Mouse (Mus musculus) neural tube, embryonic 10.5 days (tissue): Measurements from ENCODE around the gene Hist1h2ab.
"Not testable (repeated sequence)": the region's sequence is repeated elsewhere in the genome, so short reads cannot be mapped to it uniquely, and the experiment has no call there.

ENCODE experiments used
- DNase-seq: peaks from one replicate; pipeline ENCODE4 v3.0.0-alpha.2; 2017; ENCODE audit warnings: low spot score; ENCODE audit errors: extremely low spot score

The Hist1h2ab gene

DNA sequence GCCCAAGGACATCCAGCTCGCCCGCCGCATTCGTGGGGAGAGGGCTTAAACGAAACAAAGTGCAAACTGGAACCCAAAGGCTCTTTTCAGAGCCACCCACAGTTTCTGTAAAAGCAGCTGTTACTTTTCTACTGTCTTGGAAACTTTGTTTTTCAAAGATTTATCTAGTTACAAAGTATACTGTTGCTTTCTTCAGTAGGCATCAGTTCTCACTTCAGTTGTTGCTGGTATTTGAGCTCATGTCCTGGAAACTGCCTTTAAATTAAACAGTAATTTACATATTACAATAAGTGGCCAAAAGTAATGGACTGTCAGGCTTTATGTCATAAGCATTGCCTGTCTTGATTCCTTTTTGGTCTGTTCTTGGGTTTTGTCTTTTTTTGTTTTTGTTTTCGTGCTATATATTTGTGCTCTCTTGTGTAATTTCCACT is 1.8 kb downstream of the Hist1h2ab start:
- no peak for DNase-seq

DNA sequence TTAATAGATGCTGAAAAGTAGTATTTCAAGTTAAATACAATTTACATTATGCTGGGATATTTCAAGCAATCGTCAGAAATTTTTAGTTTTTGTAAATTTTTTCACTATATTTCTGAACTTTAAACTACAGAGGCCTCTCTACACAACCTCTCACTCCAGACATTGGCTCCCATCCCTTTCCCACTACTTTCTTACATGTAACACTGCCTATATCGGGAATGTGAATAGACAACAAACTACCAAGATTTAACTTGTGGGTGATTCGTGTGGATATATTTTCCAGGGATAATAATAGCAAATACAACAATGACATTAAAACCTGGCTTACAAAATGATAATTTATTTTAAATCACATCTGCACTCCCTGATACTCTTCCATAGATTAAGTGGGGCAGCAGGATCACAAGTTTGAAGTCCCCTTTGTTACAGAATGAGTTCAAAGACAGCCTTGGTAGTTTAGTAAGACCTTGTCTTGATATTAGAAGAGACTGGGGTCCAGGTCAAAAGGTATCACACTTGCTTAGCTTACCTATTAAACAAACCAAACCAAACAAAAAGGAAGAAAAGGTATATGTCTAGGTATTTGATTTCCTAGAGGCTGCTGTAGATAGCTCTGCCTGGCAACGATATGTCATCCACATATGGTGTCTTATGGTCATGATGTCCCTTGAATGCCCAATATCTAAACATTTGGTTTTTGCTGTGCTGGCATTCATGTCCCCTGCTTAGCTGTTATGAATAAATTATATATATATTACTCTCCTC is 2.6 kb downstream of the Hist1h2ab start:
- DNase-seq = no peak

DNA sequence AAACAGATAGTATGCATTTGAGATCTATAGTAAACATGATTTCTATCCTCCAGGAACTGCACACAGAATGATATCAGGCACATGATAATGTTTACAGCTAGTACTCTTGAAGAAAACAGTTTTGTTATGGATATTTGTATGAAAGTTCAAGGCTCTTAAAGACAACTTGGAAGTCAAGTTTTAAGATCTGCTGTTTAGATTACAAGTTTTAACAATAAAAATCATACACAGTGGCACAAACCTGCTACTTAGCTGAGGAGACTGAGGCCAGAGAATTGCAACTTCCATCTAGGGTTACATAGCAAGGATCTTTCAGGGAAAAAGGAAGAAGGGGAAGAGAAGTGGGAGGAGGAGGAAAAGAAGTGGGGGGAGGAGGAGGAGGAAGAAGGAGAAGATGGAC is 4.1 kb downstream of the Hist1h2ab start:
- DNase-seq = no peak

DNA sequence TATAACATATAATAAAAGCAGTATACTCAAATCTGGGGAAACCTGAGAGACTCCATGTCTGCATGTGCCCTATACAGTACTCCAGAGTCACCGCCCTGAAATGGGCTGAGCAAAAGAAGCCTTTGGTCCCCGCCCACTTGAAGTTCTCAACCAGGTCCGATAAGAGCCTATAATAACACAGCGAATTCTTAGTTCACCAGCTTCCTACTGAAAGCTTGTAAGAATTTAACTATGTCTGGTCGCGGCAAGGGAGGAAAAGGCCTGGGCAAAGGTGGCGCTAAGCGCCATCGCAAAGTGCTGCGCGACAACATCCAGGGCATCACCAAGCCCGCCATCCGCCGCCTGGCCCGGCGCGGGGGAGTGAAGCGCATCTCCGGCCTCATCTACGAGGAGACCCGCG is 5.9 kb downstream of the Hist1h2ab start, which contains the start of gene Hist1h4b:
TSS of gene Hist1h4b (plus strand) at position 224 of the 400 bp plus-strand sequence.
- peak; percentile 93 for DNase-seq

DNA sequence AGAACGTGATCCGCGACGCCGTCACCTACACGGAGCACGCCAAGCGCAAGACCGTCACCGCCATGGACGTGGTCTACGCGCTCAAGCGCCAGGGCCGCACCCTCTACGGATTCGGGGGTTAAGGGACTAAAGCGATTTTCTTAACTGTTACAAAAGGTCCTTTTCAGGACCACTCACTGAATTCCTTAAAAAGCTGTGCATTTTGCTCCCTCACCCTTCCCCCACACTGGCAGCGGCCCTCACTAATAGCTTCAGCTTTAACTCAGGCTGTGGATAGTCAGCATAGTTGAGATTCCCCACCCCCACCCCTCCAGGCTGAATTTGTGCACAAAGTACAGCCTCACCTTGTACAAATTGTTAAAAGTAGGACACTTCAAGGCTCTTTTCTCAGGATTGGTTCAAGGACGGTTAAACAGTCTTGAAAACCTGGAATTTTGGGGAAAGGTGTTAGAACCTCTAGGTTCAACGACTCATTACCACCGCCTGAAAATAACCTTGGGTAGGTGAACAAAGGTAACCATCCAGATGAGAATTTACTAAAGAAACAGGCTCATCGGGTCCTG is 6.4 kb downstream of the Hist1h2ab start:
- DNase-seq = peak; percentile 63

DNA sequence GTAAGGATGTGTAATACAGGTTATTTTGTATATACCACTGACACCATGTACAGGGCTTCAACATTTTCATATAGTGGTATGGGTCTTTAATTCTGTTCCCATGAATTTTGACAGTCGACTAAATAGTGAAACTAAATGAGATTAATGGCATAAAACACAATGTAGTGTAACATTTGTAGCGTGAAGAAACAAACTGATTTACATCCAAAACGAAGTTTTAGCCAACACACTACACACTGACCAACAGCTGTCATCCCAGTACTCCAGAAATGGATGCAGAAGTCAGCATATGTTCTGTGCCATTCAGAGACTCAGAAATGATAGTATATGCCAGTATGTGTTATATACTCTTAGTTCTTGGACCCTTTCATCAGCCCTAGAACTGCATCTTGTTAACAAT is 7.0 kb downstream of the Hist1h2ab start:
- DNase-seq = no peak

DNA sequence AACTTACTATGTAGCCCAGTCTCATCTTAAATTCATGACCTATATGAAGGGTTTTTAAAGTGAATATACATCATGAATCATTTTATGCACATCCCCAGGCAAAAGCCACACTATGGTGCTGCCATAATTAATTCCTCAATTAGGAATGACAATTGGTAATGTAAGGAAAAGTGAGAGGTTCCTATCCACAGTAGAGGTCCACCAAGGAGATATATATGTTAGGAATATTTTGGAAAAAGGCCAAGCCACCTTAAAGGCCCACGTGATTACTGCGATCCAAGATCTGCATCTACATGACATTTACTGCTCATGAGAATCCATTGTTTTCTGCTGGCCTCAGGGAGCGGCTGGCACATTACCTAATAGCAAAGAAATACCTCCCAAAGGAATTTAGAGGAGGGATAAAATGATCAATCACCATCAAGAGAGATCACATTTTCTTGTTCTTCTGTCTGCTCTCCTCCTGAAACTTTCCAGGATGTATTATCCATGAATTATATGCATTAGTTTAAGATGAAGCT is 8.4 kb downstream of the Hist1h2ab start:
- DNase-seq = no peak

DNA sequence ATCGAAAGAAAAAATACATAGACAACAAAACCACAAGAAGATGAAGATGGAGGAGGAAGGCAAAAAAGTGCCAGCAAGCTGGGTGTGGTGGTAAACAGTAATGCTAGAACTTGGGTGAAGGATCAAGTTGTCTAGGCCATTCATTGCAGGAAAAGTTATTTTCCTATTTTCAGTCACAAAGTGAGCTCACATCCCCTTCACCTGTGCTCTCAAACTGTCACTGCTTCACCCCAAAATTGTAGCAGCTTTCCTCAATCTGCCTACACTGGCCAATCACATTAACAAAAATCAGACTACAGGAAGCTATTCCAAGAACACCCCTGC is 9.0 kb downstream of the Hist1h2ab start:
- no peak for DNase-seq

DNA sequence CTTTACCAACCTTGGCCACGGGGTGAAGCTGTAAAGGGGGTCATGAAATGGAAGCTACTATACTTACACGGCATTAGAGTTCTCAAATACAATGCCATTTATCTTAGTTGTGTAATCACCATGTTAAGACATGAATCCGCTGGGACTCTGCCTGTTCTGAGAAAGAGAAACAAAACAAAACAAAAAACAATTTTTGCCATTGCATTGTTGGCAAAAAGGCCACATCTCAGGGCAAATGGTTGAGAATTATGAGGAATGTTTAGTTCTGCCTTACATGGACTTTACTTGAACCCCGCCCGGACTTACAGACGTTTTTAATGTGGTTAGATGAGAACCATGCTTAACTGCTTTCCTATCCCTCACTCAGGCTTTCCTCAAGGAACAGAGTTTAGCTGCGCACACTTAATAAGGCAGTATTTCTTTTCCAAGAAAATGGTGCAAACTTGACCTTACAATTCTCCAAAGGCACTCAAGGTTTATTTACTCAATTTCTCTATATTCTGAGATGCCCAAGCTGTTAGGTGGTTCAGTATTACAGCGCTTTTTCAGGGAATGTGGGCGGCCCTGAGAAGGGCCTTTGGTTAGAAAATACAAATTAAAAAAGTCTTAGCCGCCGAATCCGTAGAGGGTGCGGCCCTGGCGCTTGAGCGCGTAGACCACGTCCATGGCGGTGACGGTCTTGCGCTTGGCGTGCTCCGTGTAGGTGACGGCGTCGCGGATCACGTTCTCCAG is 9.5 kb downstream of the Hist1h2ab start:
- DNase-seq = no peak

DNA sequence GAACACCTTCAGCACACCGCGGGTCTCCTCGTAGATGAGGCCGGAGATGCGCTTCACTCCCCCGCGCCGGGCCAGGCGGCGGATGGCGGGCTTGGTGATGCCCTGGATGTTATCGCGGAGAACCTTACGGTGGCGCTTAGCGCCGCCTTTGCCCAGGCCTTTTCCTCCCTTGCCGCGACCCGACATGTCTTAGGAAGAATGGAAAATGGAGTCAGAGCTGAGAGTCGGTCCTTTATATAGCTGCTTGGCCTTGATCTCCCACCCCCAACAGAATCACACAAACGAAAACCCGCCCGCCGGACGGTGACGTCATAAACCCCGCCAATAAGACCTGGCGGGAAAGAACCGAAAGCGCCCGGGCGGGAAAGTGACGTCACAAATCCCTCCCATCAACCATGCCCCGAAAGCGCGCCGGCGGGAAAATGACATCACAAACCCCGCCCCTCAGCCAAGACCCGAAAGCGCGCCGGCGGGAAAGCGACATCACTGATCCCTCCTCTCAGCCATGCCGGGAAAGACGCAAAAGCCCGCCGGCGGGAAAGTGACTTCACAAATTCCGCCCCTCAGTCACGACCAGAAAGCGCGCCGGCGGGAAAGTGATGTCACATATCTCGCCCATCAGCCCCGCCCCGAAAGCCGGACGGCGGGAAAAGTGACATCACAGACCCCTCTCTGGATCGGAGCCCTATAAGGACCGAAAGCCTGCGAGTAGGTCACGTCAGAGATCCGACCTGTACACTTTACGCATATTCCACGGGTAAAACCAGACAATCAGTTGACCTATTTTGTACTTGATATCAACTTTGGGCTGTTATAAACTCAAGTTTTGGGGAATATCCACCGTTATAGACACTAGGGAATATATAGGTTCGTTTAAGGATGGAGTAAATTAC is 10.3 kb downstream of the Hist1h2ab start, which contains the start of gene Hist1h4a:
TSS of gene Hist1h4a (minus strand) at position 259 of the 893 bp plus-strand sequence.
- DNase-seq = peak; percentile 99

DNA sequence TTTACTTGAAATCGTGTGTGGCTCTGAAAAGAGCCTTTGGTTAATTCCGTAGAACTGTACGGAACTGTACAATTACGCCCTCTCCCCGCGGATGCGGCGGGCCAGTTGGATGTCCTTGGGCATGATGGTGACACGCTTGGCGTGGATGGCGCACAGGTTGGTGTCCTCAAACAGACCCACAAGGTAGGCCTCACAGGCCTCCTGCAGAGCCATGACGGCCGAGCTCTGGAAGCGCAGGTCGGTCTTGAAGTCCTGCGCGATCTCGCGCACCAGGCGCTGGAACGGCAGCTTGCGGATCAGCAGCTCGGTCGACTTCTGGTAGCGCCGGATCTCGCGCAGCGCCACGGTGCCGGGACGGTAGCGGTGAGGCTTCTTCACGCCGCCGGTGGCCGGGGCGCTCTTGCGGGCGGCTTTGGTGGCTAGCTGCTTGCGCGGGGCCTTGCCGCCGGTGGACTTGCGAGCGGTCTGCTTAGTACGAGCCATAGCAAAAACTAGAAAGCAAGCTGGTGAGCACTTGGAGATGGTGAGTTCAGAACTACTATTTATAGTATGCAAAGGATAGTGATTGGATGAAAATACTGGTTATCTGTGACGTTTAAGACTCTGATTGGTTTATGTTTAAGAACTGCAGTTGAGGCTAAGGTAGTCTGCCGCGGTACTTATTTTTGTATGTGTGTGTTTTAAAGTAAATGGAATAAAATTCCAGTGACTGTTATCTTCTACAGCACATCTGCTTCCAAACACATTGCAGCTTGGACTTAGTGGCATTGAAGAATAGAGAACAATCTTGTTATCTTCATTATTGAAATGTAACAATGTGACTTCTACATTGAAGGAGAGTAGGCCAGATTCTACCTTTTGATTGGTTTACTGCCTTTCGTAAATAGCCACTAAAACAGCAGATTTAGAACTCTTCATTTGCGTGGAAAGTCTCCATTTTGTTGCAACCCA is 11.2 kb downstream of the Hist1h2ab start, which contains the start of gene Hist1h3a:
TSS of gene Hist1h3a (minus strand) at position 516 of the 951 bp plus-strand sequence.
- DNase-seq = peak; percentile 64

DNA sequence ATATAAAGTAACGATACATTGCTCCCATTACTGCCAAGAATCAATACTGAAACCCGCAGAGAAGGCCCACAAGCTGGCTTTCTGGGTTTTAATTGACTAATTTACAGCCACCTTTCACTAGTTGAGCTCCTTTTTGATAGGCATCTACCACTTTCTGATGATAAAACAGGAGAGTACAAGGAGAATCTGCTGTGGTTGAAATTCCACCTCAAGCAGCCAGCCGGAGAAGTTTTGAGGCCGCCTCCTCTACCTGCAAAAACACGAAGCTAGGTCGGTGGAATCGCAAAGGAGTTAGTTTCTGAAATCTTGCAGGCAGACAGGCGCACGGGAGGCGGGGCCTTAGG is 12.3 kb downstream of the Hist1h2ab start:
- DNase-seq = no peak

DNA sequence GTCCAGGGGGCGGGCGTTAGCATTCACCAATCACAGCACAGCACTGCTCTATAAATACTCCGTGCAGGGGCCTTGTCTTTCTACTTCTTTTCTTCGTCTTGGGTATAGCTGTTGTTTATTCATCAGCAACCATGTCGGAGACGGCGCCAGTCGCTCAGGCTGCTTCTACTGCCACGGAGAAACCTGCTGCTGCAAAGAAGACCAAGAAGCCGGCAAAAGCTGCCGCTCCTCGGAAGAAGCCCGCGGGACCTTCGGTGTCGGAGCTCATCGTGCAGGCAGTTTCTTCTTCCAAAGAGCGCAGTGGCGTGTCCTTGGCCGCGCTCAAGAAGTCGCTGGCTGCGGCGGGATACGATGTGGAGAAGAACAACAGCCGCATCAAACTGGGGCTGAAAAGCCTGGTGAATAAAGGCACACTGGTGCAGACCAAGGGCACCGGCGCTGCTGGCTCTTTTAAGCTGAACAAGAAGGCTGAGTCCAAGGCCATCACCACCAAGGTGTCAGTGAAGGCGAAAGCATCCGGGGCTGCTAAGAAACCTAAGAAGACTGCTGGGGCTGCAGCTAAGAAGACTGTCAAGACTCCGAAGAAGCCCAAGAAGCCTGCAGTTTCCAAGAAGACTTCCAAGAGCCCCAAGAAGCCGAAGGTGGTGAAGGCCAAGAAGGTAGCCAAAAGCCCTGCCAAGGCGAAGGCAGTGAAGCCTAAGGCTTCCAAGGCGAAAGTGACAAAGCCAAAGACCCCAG is 12.8 kb downstream of the Hist1h2ab start, which contains the start of gene Hist1h1a:
TSS of gene Hist1h1a (plus strand) at position 81 of the 738 bp plus-strand sequence.
- peak; percentile 89 for DNase-seq

DNA sequence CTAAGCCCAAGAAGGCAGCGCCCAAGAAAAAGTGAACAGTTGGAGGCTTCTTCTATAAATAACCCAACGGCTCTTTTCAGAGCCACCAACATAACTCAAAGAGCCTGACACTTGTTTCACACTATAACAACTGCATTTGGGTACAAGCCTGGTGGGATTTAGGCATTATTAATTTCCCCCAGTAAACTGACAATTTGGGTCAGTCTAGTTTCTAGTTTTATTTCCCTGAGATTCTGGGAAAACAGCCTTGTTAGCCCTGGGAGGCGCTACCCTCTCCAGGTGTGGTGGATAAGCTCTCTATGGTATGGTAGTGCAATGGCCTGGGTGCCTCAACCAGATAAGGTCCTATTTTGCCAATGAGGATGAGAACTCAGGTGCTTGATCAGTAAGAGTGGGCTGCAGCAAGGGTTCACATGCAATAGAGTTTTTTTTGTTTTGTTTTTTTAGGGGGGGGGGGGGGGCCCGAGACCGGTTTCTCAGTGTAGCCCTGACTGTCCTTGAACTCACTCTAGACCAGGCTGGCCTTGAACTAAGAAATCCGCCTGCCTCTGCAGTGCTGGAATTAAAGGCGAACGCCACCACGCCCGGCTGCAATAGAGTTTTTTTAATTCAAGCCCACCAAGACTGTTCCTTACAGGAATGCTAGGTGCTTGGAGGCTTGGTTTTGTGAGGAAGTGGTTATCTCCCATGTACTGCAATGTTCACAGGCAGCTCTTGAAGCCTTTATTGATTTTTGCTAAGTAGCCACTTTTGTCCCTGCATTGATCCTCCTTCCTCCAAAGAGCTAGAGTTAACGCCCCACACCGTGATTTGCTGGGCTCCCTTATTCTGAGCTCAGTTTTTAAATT is 13.6 kb downstream of the Hist1h2ab start:
- no peak for DNase-seq

DNA sequence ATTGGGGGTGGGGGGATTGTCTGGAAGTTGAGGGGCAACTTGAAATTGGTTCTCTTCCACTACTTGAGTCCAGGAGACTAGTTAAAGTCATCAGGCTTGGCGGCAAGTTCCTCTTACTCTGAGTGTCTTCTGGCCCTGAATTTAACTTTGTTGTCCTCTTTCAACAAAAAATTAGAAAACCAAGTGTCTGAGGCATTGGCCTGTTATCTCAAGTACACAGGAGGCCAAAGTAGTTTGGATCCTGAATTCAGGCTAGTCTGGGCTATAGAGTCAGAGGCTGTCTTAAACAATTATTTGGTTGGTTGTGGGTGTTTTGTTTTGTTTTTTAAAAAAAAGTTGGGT is 14.2 kb downstream of the Hist1h2ab start:
- DNase-seq = no peak

DNA sequence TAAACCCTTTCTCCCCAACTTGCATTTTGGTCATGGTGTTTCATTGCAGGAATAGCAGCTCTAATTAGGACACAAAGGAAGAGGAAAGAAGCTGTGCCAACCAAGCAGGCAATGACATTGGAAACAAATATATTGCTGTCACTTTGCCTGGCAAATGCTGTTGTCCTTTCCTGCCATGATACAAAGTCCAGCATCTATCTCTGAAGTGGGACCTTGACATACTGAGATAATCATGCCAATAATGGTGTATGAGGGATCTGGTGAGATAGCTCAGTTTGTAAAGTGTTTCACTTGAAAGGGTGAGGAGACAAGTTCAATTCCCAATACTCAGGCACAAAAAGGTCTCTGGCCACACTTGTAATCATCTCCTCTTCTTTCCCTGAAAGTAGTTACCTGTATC is 15.8 kb downstream of the Hist1h2ab start:
- no peak for DNase-seq

DNA sequence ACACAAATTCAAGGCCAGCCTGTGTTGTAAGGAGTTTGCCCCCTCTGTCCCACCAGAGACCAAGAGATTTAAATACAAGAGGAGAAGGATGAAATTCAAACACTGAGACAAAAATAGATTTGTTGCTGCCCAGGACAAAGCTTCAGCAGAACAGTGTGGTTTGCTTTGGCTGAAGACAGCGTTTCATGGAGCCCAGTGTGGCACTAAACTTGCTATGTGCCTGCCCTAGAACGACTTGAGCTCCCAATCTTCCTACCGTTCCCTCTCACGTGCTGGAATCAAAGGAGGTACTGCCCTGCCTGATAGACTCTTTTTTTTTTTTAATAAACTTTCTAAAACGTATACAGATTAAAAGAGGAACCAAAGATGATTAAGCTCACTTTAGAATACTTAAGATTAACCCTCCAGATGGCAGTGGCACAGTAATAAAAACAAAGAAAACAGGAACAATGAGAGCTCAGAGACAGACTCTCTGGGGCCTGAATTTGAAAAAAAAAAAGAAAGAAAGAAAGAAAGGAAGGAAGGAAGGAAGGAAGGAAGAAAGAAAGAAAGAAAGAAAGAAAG is 18.0 kb downstream of the Hist1h2ab start:
- no peak for DNase-seq

DNA sequence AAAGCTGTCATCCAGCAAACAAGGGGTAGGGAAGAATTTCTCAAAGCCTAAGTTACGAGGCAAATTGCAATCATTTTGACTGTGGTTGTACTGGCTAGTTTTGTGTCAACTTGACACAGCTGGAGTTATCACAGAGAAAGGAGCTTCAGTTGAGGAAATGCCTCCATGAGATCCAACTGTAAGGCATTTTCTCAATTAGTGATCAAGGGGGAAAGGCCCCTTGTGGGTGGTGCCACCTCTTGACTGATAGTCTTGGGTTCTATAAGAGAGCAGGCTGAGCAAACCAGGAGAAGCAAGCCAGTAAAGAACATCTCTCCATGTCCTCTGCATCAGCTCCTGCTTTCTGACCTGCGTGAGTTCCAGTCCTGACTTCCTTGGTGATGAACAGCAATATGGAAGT is 18.7 kb downstream of the Hist1h2ab start, which contains the start of gene Trim38:
TSS of gene Trim38 (plus strand) at position 301 of the 400 bp plus-strand sequence.
- DNase-seq = not testable (repeated sequence)
